Mouse (Mus musculus) testis, adult 2 months (tissue): Measurements from ENCODE around the gene Utp4. TPM values are rescaled to one million over a fixed set of nuclear protein-coding genes. Genes with fewer than 3 reads are reported as not detected.

Experiments used
- H3K27ac ChIP-seq: fragments of 200-500 bp; 2 replicates; pipeline ENCODE4 v1.5.1; 2012; ENCODE audit warnings: low read depth, low read length; ENCODE audit not compliant: control insufficient read depth, insufficient read depth
- H3K27me3 ChIP-seq: fragments of 200-500 bp; 2 replicates; pipeline ENCODE4 v1.6.1; 2012; ENCODE audit warnings: mild to moderate bottlenecking, low read length, moderate library complexity; ENCODE audit not compliant: control insufficient read depth, insufficient read depth
- H3K36me3 ChIP-seq: fragments of 200-500 bp; 2 replicates; pipeline ENCODE4 v1.6.1; 2012; ENCODE audit warnings: mild to moderate bottlenecking, low read length; ENCODE audit not compliant: control insufficient read depth, insufficient read depth
- H3K4me1 ChIP-seq: fragments of 200-500 bp; 2 replicates; pipeline ENCODE4 v1.6.1; 2012; ENCODE audit warnings: low read length; ENCODE audit not compliant: control insufficient read depth, insufficient read depth
- H3K4me3 ChIP-seq: fragments of 200-500 bp; 2 replicates; pipeline ENCODE4 v1.5.1; 2012; ENCODE audit warnings: low read depth, mild to moderate bottlenecking, low read length, moderate library complexity, mixed read lengths; ENCODE audit not compliant: control insufficient read depth
- CTCF ChIP-seq: fragments of 200-500 bp; IDR thresholded peaks from 2 replicates; pipeline ENCODE4 v1.5.1; 2012; ENCODE audit warnings: low read depth, mild to moderate bottlenecking, inconsistent platforms, low read length, moderate library complexity; ENCODE audit not compliant: control insufficient read depth, insufficient read depth, insufficient replicate concordance
- POLR2A ChIP-seq: fragments of 200-500 bp; IDR thresholded peaks from 2 replicates; pipeline ENCODE4 v1.6.1; 2012; ENCODE audit warnings: low read depth, mild to moderate bottlenecking, inconsistent platforms, low read length, moderate library complexity; ENCODE audit not compliant: control insufficient read depth
- polyA plus RNA-seq: library from polyadenylated mRNA; depleted of rRNA; stranded (reverse); fragments of >200 nt; gene quantifications from 2 replicates; pipeline ENCODE4 v1.2.3, GENCODE M21; 2012

Gene Utp4
- polyA plus RNA-seq, 1 experiment = 27.4 TPM

GRCm38 (mm10) chr8:106944756-106945155 lies 51.3 kb downstream of the Utp4 start:
- TF ChIP-seq CTCF = no peak
- TF ChIP-seq POLR2A = no peak

GRCm38 (mm10) chr8:106948678-106949243 lies 55.3 kb downstream of the Utp4 start:
- TF ChIP-seq POLR2A = no peak
- no peak for TF ChIP-seq CTCF
- H3K27me3 ChIP-seq = no peaks in the 10 kb centered on the region
- H3K27ac ChIP-seq = no peak overlapping the region
- H3K4me3 ChIP-seq = no peak overlapping the region
- peaks cover 2% of the 10 kb centered on the region for H3K4me1 ChIP-seq
- H3K36me3 ChIP-seq = no peaks in the 10 kb centered on the region; the same call in 1 of the 2 replicates

More at GRCm38 (mm10) chr8:106944756-106945155, 51.3 kb downstream of the Utp4 start:
- Histone ChIP-seq H3K4me1 (peaks cover 2% of the 10 kb centered on the region), H3K27me3 (no peaks in the 10 kb centered on the region), H3K27ac (no peak overlapping the region), H3K36me3 (no peaks in the 10 kb centered on the region), H3K4me3 (no peak overlapping the region)

- Histone ChIP-seq H3K36me3 (no peaks in the 10 kb centered on the region; the same call in 1 of the 2 replicates), H3K4me1 (peaks cover 2% of the 10 kb centered on the region; the same call in 1 of the 2 replicates), H3K27me3 (no peaks in the 10 kb centered on the region), H3K27ac (peak overlapping the region; percentile 70; the same call in 1 of the 2 replicates), H3K4me3 (no peak overlapping the region)
- TF ChIP-seq POLR2A (no peak), CTCF (no peak)
Observed at GRCm38 (mm10) chr8:106951707-106952106, 58.3 kb downstream of the Utp4 start.

- Histone ChIP-seq H3K36me3 (no peaks in the 10 kb centered on the region; the same call in 1 of the 2 replicates), H3K27me3 (no peaks in the 10 kb centered on the region), H3K27ac (no peak overlapping the region), H3K4me1 (no peaks in the 10 kb centered on the region), H3K4me3 (no peak overlapping the region)
- TF ChIP-seq POLR2A (no peak), CTCF (no peak)
Observed at GRCm38 (mm10) chr8:106953571-106953970, 60.1 kb downstream of the Utp4 start.

GRCm38 (mm10) chr8:106957086-106957485 lies 63.6 kb downstream of the Utp4 start:
- no peak for TF ChIP-seq POLR2A
- TF ChIP-seq CTCF = no peak

GRCm38 (mm10) chr8:106958212-106958611 lies 64.8 kb downstream of the Utp4 start:
- H3K27me3 ChIP-seq = no peaks in the 10 kb centered on the region
- no peaks in the 10 kb centered on the region for H3K4me1 ChIP-seq
- H3K36me3 ChIP-seq = no peaks in the 10 kb centered on the region
- TF ChIP-seq POLR2A (no peak), CTCF (no peak)
- no peak overlapping the region for H3K27ac ChIP-seq
- no peak overlapping the region for H3K4me3 ChIP-seq

More at GRCm38 (mm10) chr8:106957086-106957485, 63.6 kb downstream of the Utp4 start:
- no peaks in the 10 kb centered on the region for H3K27me3 ChIP-seq
- no peak overlapping the region for H3K4me3 ChIP-seq
- H3K36me3 ChIP-seq = no peaks in the 10 kb centered on the region
- H3K4me1 ChIP-seq = no peaks in the 10 kb centered on the region
- no peak overlapping the region for H3K27ac ChIP-seq

- Histone ChIP-seq H3K36me3 (no peaks in the 10 kb centered on the region), H3K27ac (no peak overlapping the region), H3K4me3 (no peak overlapping the region), H3K27me3 (no peaks in the 10 kb centered on the region), H3K4me1 (no peaks in the 10 kb centered on the region)
- TF ChIP-seq CTCF = no peak
- TF ChIP-seq POLR2A = no peak
Observed at GRCm38 (mm10) chr8:106959626-106960025, 66.2 kb downstream of the Utp4 start.
